Mouse (Mus musculus) left cerebral cortex, postnatal 4 days (tissue): ENCODE data around the gene Tbc1d21. TPM values are rescaled to one million over a fixed set of nuclear protein-coding genes. Genes with fewer than 3 reads are reported as not detected.

Experiments used
- DNase-seq: peaks from one replicate; pipeline ENCODE4 v3.0.0-alpha.2; 2022
- intact Hi-C: fragments of 180-260 bp; cut with DNase I; formaldehyde crosslinking; loops from one replicate; pipeline ENCODE4 v1.15.1; 2025
- total RNA-seq, 2 experiments: library from RNA; stranded (reverse); gene quantifications; 2 replicates each; pipeline ENCODE4 v1.2.3; 2021

Gene Tbc1d21
- total RNA-seq = not detected

- no peak for DNase-seq
- intact Hi-C loops = no loop called here
Observed at GRCm38 (mm10) chr9:58370355-58370754, at the start of gene Tbc1d21. Gene Tbc1d21, minus strand, starts transcription at chr9:58370455.

DNA sequence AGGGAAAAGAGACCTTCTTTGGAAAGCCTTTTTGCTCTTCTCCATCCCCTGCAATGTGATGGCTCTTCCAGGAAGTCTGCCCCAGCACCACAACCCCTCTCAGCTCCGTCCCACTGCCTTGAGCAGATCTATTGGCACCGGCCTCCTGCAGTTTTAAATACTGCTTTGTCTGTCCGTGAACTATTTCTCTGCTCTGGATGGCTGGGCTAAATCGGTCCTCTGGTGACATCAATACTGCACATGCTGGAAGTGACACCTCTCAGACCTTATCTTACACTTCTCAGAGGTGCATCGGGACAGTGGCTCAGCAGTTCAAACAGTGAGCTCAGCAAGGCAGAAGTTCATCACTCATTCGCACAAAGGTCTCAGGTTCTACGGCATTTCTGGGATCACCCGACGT is 41.3 kb upstream of the Tbc1d21 start:
- intact Hi-C loops = no loop called here
- DNase-seq = no peak

DNA sequence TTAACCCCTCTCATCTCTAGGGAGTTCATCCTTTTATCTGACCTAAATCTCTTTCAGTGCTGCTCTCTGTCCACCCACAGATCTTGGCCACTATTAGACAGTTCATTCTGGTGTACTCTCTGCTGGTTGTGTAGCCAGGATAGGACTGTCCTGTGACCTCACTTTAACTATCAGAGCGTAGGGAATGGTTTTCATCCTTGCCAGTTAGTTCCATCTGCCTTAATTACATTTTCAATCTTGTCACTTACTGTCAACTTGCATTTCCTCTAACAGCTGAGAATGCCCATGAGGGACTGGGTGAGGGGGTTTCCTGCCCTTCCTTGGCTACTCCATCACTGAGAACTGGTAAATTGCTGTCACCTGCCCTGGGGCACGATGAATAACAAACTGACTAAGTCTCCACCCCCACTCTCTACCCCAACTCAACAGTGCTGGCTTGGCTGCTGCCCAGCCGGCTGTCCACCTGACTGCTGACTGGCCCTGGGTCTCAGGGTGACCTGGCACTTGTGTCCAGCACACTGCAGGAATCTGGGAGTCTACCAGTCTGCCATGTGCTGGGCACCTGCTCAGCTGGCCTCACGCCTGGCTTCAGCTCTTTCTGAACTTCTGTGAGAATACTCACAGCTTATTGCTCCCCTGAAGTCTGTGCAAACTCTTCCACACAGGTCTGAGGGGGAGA is 39.9 kb upstream of the Tbc1d21 start:
- DNase-seq = peak; percentile 92
- intact Hi-C loops = no loop called here

DNA sequence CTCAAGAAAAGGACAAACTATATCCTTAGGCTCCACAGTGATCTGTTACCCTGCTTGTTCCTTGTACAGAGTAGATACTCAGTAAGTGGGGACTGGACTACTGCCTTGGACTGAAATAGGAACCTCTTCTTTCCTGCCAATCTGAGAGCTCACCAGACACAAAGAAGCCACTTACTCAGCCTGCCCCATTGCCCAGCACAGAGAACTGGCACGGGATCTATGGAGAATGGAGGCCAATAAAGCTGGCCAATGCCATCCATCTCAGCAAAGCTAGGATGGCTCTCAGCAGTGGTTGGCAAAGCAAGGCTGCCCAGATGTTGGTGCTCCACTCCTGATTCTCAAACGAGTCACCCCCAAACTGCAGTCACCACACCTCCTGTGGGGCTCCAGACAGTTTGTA is 39.0 kb upstream of the Tbc1d21 start:
- intact Hi-C loops = no loop called here
- DNase-seq = peak; percentile 64

DNA sequence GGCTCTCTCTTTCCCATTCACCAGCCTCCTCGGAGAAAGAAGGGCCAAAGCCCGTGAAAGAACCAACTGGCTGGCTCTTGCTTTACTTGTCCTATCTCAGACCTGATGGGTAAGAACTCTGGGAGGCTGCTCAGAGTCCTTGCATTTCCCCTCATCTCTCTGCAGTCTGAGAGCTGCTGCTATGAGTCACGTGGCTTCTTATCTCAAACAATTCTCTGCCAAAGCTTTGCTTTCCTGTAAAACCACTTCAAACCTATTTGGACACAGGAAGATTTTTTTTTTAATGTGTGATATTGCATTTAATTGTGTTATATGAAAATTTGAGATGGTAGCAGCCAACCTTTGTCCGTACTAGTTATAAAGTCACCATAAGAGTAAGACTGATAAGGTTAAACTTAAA is 34.2 kb upstream of the Tbc1d21 start:
- no peak for DNase-seq
- intact Hi-C loops = no loop called here

DNA sequence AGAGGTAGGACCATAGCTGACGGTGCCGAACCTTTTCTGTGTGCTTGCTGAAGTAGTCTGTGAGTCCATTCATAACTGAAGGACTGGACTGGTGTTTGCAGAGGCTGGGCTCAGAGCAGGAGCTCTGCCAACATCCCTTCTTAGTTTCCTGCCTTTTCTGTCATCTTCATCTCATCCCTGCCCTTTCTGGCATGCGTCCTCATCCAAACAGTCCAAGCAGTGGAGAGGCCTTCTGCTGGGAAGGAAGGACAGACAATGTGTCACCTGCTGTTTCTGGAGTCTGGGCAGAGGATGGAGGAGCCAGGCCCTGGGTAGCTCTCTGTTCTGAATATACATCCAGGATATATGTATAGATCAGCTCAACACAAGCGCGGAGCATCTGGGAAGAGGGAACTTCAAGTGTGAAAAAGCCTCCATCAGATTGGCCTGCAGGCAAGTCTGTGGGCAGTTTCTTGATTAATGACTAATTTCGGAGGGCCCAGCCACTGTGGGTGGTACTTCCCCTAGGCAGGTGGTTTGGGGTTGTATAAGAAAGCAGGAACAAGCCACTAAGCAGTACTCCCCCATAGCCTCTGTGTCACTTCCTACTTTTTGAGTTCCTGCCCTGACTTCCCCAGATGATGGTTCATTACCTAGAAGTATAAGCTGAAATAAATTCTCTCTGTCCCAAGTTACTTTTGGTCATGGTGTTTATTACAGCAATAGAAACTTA is 31.3 kb upstream of the Tbc1d21 start:
- DNase-seq = peak; percentile 69
- intact Hi-C loops = no loop called here

DNA sequence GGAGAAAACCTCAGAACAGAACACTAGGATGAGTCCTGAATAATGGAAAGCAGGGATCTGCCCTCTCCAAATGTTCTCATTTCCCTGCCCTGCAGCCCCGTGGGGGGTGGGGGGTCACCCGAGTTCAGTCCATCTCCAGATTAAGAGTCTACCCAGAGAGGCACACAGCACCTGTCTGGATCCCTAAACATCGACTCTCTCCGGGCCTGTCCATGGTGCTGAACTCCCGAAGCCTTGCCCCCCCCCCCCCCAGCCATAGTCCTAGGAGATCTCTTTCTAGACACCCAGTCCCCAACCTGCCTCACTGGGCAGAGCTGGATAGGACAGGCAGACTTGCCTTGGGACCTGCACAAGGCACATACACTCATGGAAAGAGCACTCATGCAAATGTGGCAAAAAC is 29.4 kb upstream of the Tbc1d21 start:
- intact Hi-C loops = no loop called here
- no peak for DNase-seq

DNA sequence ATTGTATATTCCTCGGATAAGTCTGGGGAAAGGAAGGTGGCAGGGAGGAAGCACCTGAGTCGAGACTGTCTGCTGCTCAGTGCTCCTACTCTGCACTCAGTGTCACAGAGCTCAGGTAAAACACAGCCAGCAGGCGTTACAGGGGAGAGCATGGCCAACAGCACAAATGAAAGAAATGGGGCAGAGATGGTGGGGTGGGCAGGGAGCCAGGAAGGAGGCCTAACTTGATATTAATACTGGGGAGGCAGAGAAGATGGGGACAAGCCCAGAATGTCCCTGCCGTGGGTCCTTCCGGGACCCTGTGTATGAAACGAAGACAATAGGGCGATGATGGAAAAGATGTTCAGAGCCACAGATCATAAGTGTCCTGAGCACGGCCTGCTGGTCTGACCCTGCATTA is 24.4 kb upstream of the Tbc1d21 start:
- intact Hi-C loops = no loop called here

GRCm38 (mm10) chr9:58393875-58394274 is 23.6 kb upstream of the Tbc1d21 start:
- DNase-seq = peak; percentile 73
- intact Hi-C loops = no loop called here

More for the DNA sequence above, 24.4 kb upstream of the Tbc1d21 start:
- peak; percentile 31 for DNase-seq

DNA sequence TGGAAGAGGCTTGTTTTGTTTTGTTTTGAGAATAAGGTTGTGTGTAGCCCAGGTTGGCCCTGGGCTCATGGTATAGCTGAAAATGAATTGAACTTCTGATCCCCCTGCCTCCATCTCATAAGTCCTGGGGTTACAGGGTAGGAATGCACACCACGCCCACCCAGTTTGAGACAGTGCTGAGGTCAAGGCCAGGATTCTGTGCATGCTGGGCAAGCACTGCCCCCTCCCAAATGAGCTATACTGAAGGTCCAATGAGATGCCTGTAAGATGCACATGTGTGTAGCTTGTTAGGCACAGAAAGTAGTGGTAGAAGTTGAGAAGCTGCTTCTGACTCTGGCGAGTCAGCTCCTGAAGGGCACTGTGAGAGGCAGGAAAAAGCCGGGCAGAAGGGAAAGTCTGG is 18.1 kb upstream of the Tbc1d21 start:
- intact Hi-C loops = no loop called here
- no peak for DNase-seq

- no peak for DNase-seq
- intact Hi-C loops = no loop called here
Observed at GRCm38 (mm10) chr9:58378878-58379277, 8.6 kb upstream of the Tbc1d21 start.

DNA sequence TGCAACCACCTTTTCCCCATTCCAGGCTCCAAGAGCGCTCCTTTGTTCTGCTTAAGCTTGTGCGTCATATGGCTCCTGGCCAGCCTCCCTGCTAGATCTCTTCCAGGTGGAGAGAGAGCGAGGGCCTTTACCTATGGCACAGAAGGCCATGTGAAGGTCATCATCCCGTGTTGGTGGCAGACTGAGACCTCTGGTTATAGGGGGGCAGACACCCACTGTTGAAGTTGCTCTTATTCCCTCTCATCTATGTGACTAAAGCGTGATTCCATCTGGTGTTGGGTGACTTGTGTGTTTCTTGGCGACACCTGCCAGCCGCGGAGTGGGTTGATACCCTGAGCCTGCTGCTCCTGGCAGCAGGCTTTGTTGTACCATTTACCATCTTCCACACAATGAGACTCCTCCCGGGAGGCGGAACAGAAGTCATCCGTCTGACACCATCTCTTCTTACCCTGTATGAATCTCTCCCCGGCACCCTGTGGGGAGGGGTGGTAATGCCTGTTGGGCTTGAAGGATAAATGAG is 3.7 kb upstream of the Tbc1d21 start:
- intact Hi-C loops = no loop called here
- DNase-seq = peak; percentile 18

DNA sequence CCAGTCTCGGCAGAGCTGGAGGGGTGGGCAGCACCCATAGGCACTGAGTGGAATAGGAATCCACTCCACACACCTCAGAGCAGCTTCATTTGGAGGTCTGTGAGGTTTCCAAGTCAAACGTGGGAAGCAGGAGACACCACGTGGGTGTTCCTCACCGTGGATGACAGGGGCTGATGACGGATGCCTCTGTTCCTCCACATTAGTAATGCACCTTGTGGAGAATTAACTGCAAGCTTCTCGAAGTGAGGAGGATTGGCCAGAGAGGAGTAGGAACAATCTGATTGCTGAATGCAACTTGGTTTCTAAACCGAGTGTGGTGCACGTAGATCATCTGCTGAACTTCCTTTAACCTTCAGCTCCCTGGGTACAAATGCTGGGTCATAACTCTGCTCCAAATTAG is 1.7 kb upstream of the Tbc1d21 start:
- no peak for DNase-seq
- intact Hi-C loops = no loop called here

GRCm38 (mm10) chr9:58369644-58370043 is 611 bp downstream of the Tbc1d21 start:
- no peak for DNase-seq
- intact Hi-C loops = no loop called here

DNA sequence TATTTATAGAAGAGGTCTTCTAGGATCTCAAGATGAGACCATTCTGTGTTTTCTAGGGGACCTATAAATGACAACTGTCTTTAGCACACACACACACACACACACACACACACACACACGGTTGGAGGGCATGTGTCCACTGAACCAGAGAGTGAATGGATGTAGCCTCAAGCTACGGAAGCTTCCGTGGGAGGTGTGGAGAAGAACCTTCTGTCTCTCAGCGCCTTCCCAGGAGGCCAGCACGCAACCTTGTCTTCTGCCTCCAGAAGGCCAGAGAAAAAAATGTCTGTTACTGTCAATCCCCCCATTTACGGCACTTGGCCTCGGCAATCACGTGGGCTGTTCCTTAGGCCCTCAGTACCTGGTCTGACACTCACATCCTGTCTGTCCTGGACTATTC is 5.9 kb downstream of the Tbc1d21 start:
- no peak for DNase-seq

DNA sequence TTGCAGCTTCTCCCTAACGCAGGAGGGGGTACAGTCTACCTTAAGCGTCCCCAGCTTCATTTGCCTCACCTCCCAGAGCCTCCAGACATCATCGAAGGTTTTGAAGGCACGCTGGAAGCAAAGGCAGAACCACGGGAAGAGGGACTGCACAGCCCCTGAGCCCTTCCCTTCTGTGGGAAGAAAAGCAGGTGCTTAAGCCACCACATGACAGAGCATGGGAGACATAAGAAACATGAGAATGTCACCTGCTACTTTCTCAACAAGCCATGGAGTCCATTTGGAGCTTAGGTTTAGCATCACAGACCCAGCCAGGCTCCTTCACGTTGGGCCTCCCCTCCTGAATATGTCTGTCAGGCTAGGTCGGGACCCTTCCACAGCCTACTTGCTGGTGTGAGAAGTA is 8.3 kb downstream of the Tbc1d21 start:
- no peak for DNase-seq

More for the DNA sequence above, 5.9 kb downstream of the Tbc1d21 start:
- intact Hi-C loops = no loop called here

DNA sequence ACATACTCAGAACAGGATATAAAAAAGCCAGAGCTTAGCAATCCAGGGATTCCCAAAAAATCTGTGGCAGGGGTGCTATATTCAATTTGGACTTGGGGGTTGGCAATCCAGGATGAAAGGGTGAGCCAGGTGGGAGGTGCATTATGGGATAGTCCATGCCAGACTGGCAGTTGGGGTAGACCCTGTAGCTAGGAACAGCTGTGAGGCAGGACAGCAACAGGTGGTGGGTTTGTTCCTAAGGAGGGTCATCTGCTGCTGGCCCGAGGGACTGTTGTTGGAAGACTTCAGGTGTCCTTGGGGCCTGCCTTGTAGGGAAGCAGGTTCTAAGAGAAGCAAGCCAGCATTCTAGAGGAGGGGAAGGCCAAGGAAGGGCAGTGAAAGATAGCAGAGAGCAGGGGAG is 8.9 kb downstream of the Tbc1d21 start:
- DNase-seq = no peak
- intact Hi-C loops = no loop called here

More for the DNA sequence above, 8.3 kb downstream of the Tbc1d21 start:
- intact Hi-C loops = no loop called here

DNA sequence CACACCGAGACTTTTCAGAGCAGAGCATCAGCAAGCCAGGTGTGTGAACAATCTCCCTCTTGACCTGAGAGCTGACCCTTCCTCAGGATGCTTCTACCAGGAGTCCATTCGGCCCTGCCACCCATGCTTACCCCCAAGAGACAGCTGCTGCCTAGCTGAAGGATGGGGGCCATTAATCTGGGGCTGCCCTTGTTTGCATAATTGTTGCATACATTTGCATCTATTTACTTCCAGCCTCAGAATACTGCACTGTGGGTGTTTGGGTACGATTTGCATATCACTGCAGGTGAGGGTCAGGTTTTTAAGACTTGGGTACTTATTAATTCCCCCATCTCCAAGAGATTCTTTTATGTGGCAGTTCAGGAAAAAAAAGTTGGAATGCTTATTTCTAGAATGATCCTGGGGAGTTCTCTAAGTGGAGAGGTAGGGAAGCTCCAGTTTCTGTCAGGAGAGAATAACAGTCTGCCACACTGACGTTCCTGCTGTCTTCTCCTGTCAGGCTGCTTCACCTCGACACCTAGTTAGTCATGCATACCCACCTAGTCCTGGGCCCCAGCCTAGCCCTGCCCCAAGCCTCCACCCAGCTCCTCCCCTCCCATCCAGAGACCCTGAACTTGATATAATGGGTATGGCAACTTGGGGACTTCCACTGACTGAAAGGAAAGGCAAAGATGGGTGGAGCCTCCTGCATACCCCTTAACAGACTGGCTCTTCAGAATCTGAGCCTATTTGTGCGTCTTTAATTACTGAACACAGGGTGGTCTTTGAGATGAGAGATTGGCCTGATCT is 14.8 kb downstream of the Tbc1d21 start:
- DNase-seq = no peak
- intact Hi-C loops = no loop called here

GRCm38 (mm10) chr9:58354701-58355100 is 15.6 kb downstream of the Tbc1d21 start:
- DNase-seq = no peak
- intact Hi-C loops = no loop called here

DNA sequence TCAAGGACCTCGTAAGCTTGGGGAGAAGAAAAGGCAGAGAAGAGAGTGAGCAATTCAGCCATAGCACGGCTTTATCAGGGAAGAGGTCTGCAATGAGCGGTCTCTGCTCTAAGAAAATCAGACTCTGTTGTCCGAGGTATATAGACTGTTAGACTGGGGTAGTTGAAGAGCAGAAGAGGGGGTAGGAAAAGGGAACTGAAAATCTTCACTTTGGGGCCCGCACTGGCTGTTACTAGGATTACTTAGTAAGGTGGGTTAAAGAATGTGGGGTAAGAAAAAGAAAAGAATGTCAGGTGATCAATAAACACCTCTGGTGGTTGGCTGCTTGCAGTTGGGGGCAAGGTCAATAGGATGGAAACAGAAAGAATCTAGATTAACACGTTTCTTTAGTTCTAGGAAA is 17.0 kb downstream of the Tbc1d21 start:
- intact Hi-C loops = no loop called here
- no peak for DNase-seq

- intact Hi-C loops = loop anchor here (10.0 kb wide), 1 partner anchor 137 kb away; the partner anchor contains the start of gene Insyn1
- DNase-seq = no peak
Observed at GRCm38 (mm10) chr9:58347795-58348194, 22.5 kb downstream of the Tbc1d21 start.
